Mouse (Mus musculus) left cerebral cortex, adult 11 months (tissue): ENCODE results near the gene Nthl1.

ENCODE experiments used
- DNase-seq: peaks from one replicate; pipeline ENCODE4 v3.0.0; 2022; ENCODE audit warnings: low spot score

The Nthl1 gene

GRCm38 (mm10) chr17:24632167-24632812 lies at the start of gene Nthl1, which contains the start of gene Tsc2:
Gene Nthl1, plus strand, starts transcription at chr17:24632680.
Gene Tsc2, minus strand, starts transcription at chr17:24632630.
- peak; percentile 72 for DNase-seq

GRCm38 (mm10) chr17:24583599-24584460 lies 48.6 kb upstream of the Nthl1 start:
- no peak for DNase-seq

GRCm38 (mm10) chr17:24584520-24584919 lies 48.0 kb upstream of the Nthl1 start:
- DNase-seq = no peak

GRCm38 (mm10) chr17:24586532-24586931 lies 45.9 kb upstream of the Nthl1 start:
- DNase-seq = no peak

GRCm38 (mm10) chr17:24590943-24591342 lies 41.5 kb upstream of the Nthl1 start:
- no peak for DNase-seq

GRCm38 (mm10) chr17:24591695-24592094 lies 40.8 kb upstream of the Nthl1 start:
- no peak for DNase-seq

GRCm38 (mm10) chr17:24593248-24593647 lies 39.2 kb upstream of the Nthl1 start:
- no peak for DNase-seq

- DNase-seq = no peak
These were observed 38.2 kb upstream of the Nthl1 start for GRCm38 (mm10) chr17:24593992-24594890.

GRCm38 (mm10) chr17:24595126-24596072 lies 37.1 kb upstream of the Nthl1 start:
- no peak for DNase-seq

GRCm38 (mm10) chr17:24596073-24596466 lies 36.4 kb upstream of the Nthl1 start:
- no peak for DNase-seq

GRCm38 (mm10) chr17:24596471-24597183 lies 35.9 kb upstream of the Nthl1 start:
- DNase-seq = no peak

GRCm38 (mm10) chr17:24597989-24598388 lies 34.5 kb upstream of the Nthl1 start:
- no peak for DNase-seq

- DNase-seq = no peak
These were observed 32.0 kb upstream of the Nthl1 start for GRCm38 (mm10) chr17:24600502-24600901.

GRCm38 (mm10) chr17:24603961-24604360 lies 28.5 kb upstream of the Nthl1 start:
- DNase-seq = no peak

- DNase-seq = no peak
These were observed 27.9 kb upstream of the Nthl1 start for GRCm38 (mm10) chr17:24604557-24604956.

- no peak for DNase-seq
These were observed 24.1 kb upstream of the Nthl1 start for GRCm38 (mm10) chr17:24608370-24608769.

- DNase-seq = no peak
These were observed 23.6 kb upstream of the Nthl1 start for GRCm38 (mm10) chr17:24608874-24609273.

- DNase-seq = no peak
These were observed 21.8 kb upstream of the Nthl1 start for GRCm38 (mm10) chr17:24610711-24611110.

- no peak for DNase-seq
These were observed 14.8 kb upstream of the Nthl1 start for GRCm38 (mm10) chr17:24617561-24618194.

- DNase-seq = no peak
These were observed 7.0 kb upstream of the Nthl1 start for GRCm38 (mm10) chr17:24625472-24625871.
